Mouse (Mus musculus) kidney, adult 2 months (tissue): ENCODE data around the gene Dock2.

Source experiments
- CTCF ChIP-seq: fragments of 200-500 bp; conservative IDR thresholded peaks from 2 replicates; pipeline ENCODE4 v1.5.1; 2011; ENCODE audit warnings: low read depth, mild to moderate bottlenecking, control low read depth, low read length, moderate library complexity, mixed read lengths; ENCODE audit not compliant: insufficient read depth, insufficient read length
- POLR2A ChIP-seq: fragments of 200-500 bp; IDR thresholded peaks from one replicate; pipeline ENCODE4 v1.6.1; 2011; ENCODE audit warnings: low read depth, low read length, control low read depth

DNA sequence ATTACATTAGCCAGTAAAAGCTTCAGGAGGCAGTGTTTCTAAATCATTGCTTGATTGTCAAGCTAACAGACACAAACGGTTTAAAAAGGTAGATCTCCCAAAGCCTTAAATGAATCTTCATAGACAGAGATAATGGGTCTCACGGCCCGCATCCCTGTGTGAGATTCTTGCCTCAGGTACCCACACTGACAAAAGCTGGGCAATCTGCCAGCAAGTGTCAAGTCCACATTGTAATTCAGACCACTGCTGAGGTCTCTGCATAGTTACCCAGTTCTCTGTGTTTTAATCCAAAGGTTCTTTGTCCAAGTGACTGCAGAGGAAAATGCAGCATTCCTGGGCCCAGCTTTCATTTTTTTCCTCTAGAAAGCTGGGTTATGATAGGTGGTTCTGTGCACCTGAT is 315.1 kb downstream of the Dock2 start:
- no peak for TF ChIP-seq POLR2A
- TF ChIP-seq CTCF = no peak
